Mouse (Mus musculus) cortical plate, adult 2 months (tissue): ENCODE results near the gene Olfr689. TPM values are rescaled to one million over a fixed set of nuclear protein-coding genes. Genes with fewer than 3 reads are reported as not detected.
"Not testable (repeated sequence)": the region's sequence is repeated elsewhere in the genome, so short reads cannot be mapped to it uniquely, and the experiment has no call there.

Experiments used
- H3K27ac ChIP-seq: fragments of 200-500 bp; 2 replicates; pipeline ENCODE4 v1.5.1; 2012; ENCODE audit warnings: low read length, control low read depth, inconsistent platforms; ENCODE audit not compliant: insufficient read depth
- H3K4me1 ChIP-seq: fragments of 200-500 bp; 2 replicates; pipeline ENCODE4 v1.6.1; 2011; ENCODE audit warnings: low read length; ENCODE audit not compliant: control insufficient read depth, insufficient read depth
- H3K4me3 ChIP-seq: fragments of 200-500 bp; 2 replicates; pipeline ENCODE4 v1.5.1; 2011; ENCODE audit warnings: mild to moderate bottlenecking, low read length, control low read depth; ENCODE audit not compliant: insufficient read depth
- CTCF ChIP-seq: fragments of 200-500 bp; IDR thresholded peaks from 2 replicates; pipeline ENCODE4 v1.5.1; 2011; ENCODE audit warnings: mild to moderate bottlenecking, control low read depth, low read length; ENCODE audit not compliant: insufficient read depth; ENCODE audit errors: extremely low read depth
- POLR2A ChIP-seq: fragments of 200-500 bp; IDR thresholded peaks from 2 replicates; pipeline ENCODE4 v1.6.1; 2011; ENCODE audit warnings: mild to moderate bottlenecking, low read length, control low read depth; ENCODE audit not compliant: insufficient read depth; ENCODE audit errors: extremely low read depth
- polyA plus RNA-seq: library from polyadenylated mRNA; depleted of rRNA; stranded (reverse); fragments of >200 nt; gene quantifications from 2 replicates; pipeline ENCODE4 v1.2.3, GENCODE M21; 2012; rRNA removed

Olfr689 gene
- not detected in 2 replicates for polyA plus RNA-seq

DNA sequence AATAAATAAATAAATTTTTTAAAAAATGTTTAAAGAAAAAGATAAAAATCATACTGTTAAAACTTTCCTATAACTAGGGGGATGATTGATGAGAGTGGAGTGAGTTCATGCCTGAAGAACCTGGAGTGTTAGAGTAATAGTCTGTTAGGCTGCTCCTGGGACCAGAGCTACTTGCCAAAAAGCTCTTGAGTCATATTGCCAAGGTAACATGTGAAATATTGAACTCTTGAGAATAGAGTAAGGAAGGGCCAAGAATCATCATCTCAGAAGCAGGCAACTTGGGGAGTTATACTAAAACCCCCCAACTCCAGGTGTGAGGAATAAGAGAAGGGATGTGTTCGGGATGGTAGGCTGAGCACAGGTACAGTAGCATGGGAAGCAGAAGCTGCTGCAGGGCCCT, at the start of gene Olfr689:
Gene Olfr689, plus strand, starts transcription at position 301 of the 400 bp plus-strand sequence.
- H3K4me3 ChIP-seq = no peak within 1 kb of the TSS
- TF ChIP-seq POLR2A (no peak), CTCF (no peak)

DNA sequence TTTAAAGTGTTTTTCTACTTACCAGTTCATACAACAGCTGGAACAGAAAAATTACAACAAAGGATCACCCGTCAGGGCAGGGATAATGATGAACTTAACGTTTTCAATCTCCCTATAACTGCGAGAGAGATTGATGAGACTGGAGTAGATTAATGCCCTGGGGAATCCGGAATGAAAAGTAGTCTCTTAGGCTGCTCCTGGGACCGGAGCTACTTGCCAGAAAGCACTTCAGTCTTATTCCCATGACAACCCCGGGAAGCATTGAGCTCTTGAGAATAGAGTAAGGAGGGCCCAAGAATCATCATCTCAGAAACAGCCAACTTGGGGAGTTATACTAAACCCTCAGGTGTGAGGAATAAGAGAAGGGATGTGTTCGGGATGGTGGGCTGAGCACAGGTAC, 38.5 kb upstream of the Olfr689 start:
- no peak overlapping the region for H3K27ac ChIP-seq
- no peak overlapping the region for H3K4me3 ChIP-seq
- TF ChIP-seq POLR2A = no peak
- no peak for TF ChIP-seq CTCF

More for the DNA sequence above, at the start of gene Olfr689:
- no peak within 1 kb of the TSS for H3K27ac ChIP-seq
- H3K4me1 ChIP-seq = no peaks in the 10 kb centered on the region

DNA sequence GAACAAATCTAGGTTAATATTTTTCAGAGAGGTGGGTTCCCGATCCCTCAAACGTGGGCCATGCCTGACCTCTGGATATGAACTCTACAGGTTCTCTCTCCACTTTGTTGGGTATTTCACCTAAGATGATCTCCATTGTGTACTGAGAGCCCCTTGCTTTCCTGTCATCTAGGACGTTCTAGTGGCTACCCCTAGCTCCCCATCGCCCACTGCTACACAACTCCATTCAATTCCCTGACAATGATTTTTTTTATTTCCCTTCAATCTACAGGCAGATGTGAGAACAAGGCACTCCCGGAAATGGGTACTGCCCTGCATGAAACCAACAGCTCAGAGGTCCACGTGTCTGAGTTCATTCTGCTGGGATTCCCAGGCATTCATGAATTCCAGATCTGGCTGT, 23.2 kb upstream of the Olfr689 start, which contains the start of gene Olfr688:
Gene Olfr688, plus strand, starts transcription at position 301 of the 400 bp plus-strand sequence.
- no peaks in the 10 kb centered on the region for H3K4me1 ChIP-seq
- no peak within 1 kb of the TSS for H3K4me3 ChIP-seq
- TF ChIP-seq CTCF (no peak), POLR2A (no peak)
- no peak within 1 kb of the TSS for H3K27ac ChIP-seq

More for the DNA sequence above, 38.5 kb upstream of the Olfr689 start:
- no peaks in the 10 kb centered on the region for H3K4me1 ChIP-seq

DNA sequence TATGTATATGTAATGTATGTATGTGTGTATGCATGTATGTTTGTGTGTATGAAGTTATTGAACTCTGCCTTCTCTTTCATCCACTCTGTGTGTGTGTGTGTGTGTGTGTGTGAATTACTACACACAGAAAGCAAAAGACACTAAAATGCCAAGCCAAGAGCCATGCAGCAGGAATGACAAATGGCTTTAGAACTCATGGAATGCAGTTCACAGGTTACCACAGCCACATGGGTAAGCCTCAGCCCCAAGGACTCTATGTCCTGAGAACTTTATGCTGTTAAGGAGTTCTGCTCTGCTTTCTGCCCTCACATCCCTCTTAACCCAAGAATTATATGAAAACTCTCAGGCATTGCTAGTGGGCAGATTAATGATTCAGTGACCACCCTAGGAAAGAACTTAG, 20.9 kb upstream of the Olfr689 start:
- TF ChIP-seq CTCF (no peak), POLR2A (no peak)
- Histone ChIP-seq H3K4me3 (no peak overlapping the region), H3K4me1 (no peaks in the 10 kb centered on the region), H3K27ac (no peak overlapping the region)

DNA sequence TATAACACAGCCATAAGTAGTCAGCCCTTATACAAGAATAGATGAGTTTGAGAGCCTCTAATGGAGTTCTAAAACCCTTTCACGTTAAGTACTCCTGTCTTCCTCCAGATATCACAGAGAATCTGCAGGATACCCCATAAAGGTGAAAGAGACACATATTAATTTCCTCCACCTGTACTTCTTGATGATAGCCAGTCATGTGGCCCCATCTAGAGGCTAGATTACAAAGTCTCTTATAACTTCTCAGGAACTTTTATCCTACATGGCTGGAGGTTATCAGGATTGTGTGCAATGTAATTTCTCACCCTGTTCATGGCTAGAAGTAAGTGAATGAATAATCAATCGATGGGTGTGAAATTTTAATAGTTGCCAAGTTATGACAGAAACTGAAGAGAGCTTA, 14.3 kb downstream of the Olfr689 start:
- no peaks in the 10 kb centered on the region for H3K4me1 ChIP-seq
- H3K27ac ChIP-seq = no peak overlapping the region
- TF ChIP-seq CTCF (no peak), POLR2A (no peak)
- no peak overlapping the region for H3K4me3 ChIP-seq

DNA sequence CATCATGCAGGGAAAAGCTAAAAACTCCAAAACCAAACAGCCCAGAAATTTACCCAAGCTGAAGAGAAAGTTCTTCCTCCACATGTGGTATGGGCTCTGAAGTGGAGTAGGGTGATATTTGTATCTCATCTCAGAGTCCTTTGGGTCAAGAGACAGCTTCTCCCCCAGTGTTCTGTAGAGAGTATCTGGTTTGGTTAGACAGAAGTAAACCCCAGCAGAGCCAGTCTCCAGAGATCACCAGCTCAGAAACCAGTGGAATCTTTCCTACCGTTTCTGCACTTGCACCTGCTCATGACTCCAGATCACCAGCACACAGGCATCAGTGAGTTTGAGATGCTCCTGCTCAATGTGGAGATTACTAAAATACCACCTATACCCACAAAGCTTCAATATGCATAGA, 23.0 kb downstream of the Olfr689 start, which contains the start of gene Olfr690:
Gene Olfr690, minus strand, starts transcription at position 101 of the 400 bp plus-strand sequence.
- no peak for TF ChIP-seq CTCF
- no peak for TF ChIP-seq POLR2A
- Histone ChIP-seq H3K4me3 (no peak within 1 kb of the TSS), H3K4me1 (no peaks in the 10 kb centered on the region), H3K27ac (no peak within 1 kb of the TSS)

DNA sequence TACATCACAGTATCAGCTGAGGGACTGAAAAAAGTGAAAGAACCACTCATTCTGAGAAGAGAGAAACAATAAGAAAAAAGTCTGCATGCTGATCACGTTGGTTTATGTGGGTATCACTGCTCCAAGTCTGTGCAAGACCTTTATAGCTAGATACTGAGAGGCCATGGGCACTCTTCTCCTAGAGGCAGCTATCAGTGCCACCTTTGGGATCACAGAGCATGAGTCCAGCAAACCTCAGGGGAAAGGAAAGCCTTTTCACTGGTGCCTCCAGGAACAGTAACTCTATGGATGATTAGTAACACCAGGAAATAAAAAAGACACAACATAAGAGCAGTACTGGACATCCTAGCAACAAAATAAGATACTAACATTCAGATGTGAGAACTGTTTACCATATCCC, 31.2 kb downstream of the Olfr689 start, which contains the start of gene Olfr691:
Gene Olfr691, minus strand, starts transcription at position 101 of the 400 bp plus-strand sequence.
- no peak within 1 kb of the TSS for H3K4me3 ChIP-seq
- no peak for TF ChIP-seq CTCF
- TF ChIP-seq POLR2A = no peak
- H3K27ac ChIP-seq = no peak within 1 kb of the TSS
- H3K4me1 ChIP-seq = no peaks in the 10 kb centered on the region

DNA sequence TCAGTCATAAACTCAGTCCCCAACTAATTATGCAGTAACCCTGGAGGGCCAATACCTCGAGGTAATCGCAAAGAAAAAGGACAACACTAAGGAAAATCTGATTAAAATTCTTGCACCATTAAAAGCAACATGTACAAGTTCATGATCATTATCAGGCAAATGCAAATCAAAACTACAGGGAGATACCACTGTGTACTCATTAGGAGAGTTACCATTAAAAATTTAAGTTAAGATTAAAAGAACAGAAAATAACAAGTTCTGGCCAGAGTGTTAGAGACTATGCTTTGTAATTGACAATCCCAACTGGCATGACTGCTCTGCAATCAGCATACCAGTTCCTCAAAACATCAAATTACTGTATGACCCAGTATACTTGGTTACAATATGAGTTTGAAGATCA, 31.8 kb downstream of the Olfr689 start:
- H3K4me3 ChIP-seq = no peak overlapping the region
- TF ChIP-seq POLR2A = no peak
- no peaks in the 10 kb centered on the region for H3K4me1 ChIP-seq
- H3K27ac ChIP-seq = no peak overlapping the region

DNA sequence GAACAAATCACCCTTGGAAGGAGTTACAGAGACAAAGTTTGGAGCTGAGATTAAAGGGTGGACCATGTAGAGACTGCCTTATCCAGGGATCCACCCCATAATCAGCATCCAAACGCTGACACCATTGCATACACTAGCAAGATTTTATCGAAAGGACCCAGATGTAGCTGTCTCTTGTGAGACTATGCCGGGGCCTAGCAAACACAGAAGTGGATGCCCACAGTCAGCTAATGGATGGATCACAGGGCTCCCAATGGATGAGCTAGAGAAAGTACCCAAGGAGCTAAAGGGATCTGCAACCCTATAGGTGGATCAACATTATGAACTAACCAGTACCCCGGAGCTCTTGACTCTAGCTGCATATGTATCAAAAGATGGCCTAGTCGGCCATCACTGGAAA, 45.1 kb downstream of the Olfr689 start:
- H3K4me3 ChIP-seq, H3K4me1 ChIP-seq, H3K27ac ChIP-seq: not testable (repeated sequence)

DNA sequence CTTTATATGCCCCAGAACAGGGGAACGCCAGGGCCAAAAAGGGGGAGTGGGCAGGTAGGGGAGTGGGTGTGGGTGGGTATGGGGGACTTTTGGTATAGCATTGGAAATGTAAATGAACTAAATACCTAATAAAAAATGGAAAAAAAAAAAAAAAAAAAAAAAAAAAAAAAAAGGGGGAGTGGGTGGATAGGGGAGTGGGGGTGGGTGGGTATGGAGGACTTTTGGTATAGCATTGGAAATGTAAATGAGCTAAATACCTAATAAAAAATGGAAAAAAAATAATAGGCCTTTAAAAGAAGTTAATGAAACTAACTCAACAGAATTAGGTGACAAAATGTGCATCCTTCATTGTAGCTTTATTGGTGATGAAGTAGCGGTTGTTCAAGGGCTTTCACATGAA, 45.5 kb downstream of the Olfr689 start:
- not testable (repeated sequence) for H3K4me1 ChIP-seq, H3K27ac ChIP-seq, H3K4me3 ChIP-seq

DNA sequence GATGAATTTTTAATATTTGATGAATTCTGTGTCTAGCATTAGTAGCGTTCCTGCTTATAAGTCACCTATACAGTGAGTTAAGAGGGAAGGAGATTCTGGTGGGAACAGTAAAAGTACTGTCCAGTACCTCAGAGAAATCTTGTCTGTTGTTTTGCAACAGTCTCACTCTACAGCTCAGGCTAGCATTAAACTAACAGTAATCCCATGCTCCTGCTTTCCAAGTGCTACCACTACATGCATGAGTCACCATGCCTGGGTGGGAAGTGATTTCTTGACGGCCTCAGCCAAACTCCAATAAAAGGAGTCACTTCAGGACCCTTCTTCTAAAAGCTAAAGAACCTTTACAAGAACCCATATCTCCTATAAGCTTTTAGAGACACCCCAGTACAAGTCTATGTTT, 50.7 kb downstream of the Olfr689 start:
- no peak overlapping the region for H3K27ac ChIP-seq
- H3K4me3 ChIP-seq = no peak overlapping the region
- no peaks in the 10 kb centered on the region for H3K4me1 ChIP-seq
- TF ChIP-seq POLR2A = no peak
- TF ChIP-seq CTCF = no peak
